Mouse (Mus musculus): Measurements from ENCODE around the gene Klf13. TPM values are rescaled to one million over a fixed set of nuclear protein-coding genes. Genes with fewer than 3 reads are reported as not detected.

Gene Klf13
- polyA plus RNA-seq, 1 experiment from 2014 or later: 24.9 TPM

DNA sequence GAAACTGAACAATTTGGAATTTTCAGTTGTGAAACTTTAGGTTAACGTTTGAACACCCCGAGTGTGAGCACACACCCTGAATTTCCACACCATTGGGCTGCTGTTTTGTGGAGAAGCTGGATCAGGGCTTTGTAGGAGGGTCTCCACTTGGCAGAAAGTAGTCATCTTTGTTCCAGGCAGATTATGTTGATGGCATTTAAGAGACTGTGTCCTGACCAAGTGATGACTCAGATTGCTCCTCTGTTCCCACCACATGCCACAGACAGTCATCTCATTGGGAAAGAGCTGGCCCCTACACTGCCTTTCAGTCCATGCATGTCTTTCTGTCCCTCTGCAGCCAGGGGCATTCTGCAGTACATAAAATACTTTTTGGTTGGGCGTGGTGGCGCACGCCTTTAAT, 1.6 kb upstream of the Klf13 start:
- no peaks in the 10 kb centered on the region for H3K36me3 ChIP-seq (ENCODE audit: control insufficient read depth, insufficient read depth, low read length)
- no peak overlapping the region for H3K4me3 ChIP-seq (replicated peaks; ENCODE audit: low read depth, low read length)
- peaks cover 14% of the 10 kb centered on the region for H3K4me1 ChIP-seq (ENCODE audit: control insufficient read depth, insufficient read depth, low read length)
- peak overlapping the region; percentile 92; the same call in 1 of the 2 replicates for H3K4me2 ChIP-seq (ENCODE audit: low read length)
- ATAC-seq (ENCODE audit: low FRiP score, low TSS enrichment) (no peak), DNase-seq (no peak)
- no peaks in the 10 kb centered on the region for H3K9me3 ChIP-seq (ENCODE audit: control insufficient read depth, low read length)
- no peak overlapping the region for H3K9ac ChIP-seq (replicated peaks; ENCODE audit: low read length)
- WGBS: 87% methylated on average over 5 of the region's 5 CpGs
- no peaks in the 10 kb centered on the region for H3K27me3 ChIP-seq (ENCODE audit: control insufficient read depth, insufficient read depth, low read length)
- no peak overlapping the region; the same call in 1 of the 2 replicates for H3K27ac ChIP-seq (replicated peaks; ENCODE audit: low read depth, low read length)

DNA sequence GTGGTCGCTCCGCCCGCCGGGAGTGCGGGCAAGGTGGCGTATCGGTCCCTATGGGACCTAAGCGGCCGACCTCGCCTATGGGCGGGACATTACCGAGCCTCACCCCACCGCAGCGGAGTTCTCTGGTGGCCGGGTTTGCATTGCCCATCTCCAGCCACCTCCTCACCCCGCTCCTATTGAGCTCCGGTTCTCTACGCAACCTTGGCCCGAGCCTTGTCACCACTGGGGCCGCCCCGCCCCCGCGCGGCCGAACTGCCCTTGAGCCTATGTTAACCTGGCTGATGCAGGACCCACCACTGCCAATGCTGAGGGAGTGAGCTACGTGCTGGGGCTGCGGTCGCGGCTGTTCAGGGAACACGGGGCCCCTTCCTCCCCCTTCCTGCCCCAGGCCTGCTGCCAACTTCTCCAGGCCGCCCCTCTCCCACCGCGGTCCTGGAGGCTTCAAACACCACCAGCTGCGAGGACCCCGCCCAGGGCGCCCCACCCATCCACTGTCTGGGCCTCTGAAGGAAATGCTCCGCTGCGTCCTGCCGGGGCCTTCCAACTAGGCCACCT, 759 bp upstream of the Klf13 start:
- under 1% methylated on average over 39 of the region's 39 CpGs for WGBS
- H3K36me3 ChIP-seq (ENCODE audit: control insufficient read depth, insufficient read depth, low read length): no peaks in the 10 kb centered on the region
- peak overlapping the region; percentile 97 for H3K4me3 ChIP-seq (replicated peaks; ENCODE audit: low read depth, low read length)
- peak overlapping the region; percentile 85 for H3K9ac ChIP-seq (replicated peaks; ENCODE audit: low read length)
- no peaks in the 10 kb centered on the region for H3K9me3 ChIP-seq (ENCODE audit: control insufficient read depth, low read length)
- H3K27ac ChIP-seq (replicated peaks; ENCODE audit: low read depth, low read length): peak overlapping the region; percentile 96
- DNase-seq: peak; percentile 77
- no peaks in the 10 kb centered on the region for H3K27me3 ChIP-seq (ENCODE audit: control insufficient read depth, insufficient read depth, low read length)
- peaks cover 21% of the 10 kb centered on the region for H3K4me1 ChIP-seq (ENCODE audit: control insufficient read depth, insufficient read depth, low read length)
- ATAC-seq (ENCODE audit: low FRiP score, low TSS enrichment): peak; percentile 46
- H3K4me2 ChIP-seq (ENCODE audit: low read length): peak overlapping the region; percentile 92

DNA sequence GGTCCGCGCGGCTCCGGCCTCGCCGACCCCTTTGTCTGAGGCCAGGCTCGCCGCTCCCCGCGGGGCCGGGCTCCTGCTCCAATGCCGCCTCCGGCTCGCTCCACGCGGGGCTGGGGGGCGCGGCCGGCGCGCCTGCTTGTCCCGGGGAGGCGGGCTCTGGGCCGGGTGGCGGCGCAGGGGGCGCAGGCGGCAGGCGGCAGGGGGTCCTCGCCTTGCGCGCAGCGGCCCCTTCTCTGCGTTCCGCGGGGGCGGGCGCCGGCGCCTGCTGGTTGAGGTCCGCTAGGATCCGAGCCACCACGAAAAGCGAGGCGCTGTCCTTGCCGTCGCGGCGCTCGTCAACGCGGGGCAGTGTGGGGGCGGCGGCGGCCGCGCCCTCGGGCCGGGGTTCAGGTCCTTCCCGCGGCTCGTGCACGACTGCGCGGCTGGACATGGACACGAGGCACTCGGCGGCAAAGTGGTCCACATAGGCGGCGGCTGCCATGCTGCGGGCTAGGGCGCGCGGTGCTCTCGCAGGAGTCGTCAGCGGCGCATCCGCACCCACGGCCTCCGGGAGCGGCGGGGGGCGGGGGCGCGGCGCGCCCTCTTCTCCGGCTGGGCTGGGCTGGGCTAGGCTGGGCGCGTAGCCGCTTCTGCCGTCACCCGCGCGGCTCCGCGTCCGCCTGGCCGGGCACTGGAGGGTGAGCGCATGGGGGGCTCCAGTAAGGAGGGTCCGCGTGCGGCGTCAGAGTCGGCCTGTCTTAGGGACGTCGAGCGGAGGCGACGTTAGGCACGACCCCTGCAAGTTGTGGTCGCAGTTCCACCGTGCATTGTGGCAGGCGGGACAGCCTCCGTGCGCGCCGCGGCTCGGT, 425 bp downstream of the Klf13 start:
- H3K27ac ChIP-seq (replicated peaks; ENCODE audit: low read depth, low read length): peak overlapping the region; percentile 96
- under 1% methylated on average over 107 of the region's 121 CpGs for WGBS
- peak overlapping the region; percentile 92 for H3K4me2 ChIP-seq (ENCODE audit: low read length)
- DNase-seq: peak; percentile 72
- H3K36me3 ChIP-seq (ENCODE audit: control insufficient read depth, insufficient read depth, low read length): no peaks in the 10 kb centered on the region
- no peaks in the 10 kb centered on the region for H3K9me3 ChIP-seq (ENCODE audit: control insufficient read depth, low read length)
- peak; percentile 65 for ATAC-seq (ENCODE audit: low FRiP score, low TSS enrichment)
- H3K9ac ChIP-seq (replicated peaks; ENCODE audit: low read length): peak overlapping the region; percentile 96
- peaks cover 22% of the 10 kb centered on the region for H3K4me1 ChIP-seq (ENCODE audit: control insufficient read depth, insufficient read depth, low read length)
- H3K27me3 ChIP-seq (ENCODE audit: control insufficient read depth, insufficient read depth, low read length): no peaks in the 10 kb centered on the region
- H3K4me3 ChIP-seq (replicated peaks; ENCODE audit: low read depth, low read length): peak overlapping the region; percentile 97

DNA sequence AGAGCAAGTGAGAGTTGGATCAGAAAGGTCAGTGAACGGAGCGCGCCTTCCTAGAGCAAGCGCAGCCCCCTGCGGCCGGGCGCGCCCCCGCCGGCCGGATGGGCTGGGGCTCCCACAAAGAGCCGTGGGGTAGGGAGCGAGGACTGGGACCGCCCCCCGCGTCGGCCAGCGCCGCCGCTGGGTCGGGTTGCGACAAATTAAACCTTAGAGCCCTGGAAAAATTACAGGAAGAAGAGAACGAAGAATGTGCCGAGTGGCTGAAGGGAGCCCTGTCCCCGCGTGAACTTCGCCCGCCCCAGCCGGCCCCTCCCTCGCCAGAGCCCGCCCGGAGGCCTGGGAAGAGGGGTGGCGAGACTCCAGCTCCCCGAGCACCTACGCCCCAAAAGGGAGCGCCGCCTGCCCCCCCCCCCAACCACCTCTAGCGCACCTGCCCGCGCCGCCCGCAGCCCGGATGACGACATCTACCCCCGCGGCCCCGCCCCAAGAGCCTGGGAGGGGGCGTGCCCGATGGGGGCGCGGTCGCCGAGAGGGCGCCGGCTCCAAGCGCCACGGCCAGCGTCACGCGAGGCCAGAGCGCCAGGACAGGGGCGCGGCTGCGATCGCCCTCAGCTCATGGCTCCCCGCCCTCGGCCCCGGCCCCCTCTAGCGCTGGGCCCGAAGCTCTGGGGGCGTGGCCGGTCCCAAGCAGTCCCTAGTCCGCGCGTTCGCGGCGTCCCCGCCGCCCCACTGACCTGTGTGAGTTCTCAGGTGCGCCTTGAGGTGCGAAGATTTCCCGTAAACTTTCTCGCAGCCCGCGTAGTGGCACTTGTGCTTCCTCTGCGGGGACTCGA, 1.3 kb downstream of the Klf13 start:
- Histone ChIP-seq H3K4me3 (replicated peaks; ENCODE audit: low read depth, low read length) (peak overlapping the region; percentile 97), H3K9me3 (ENCODE audit: control insufficient read depth, low read length) (no peaks in the 10 kb centered on the region), H3K36me3 (ENCODE audit: control insufficient read depth, insufficient read depth, low read length) (no peaks in the 10 kb centered on the region), H3K9ac (replicated peaks; ENCODE audit: low read length) (peak overlapping the region; percentile 96), H3K4me1 (ENCODE audit: control insufficient read depth, insufficient read depth, low read length) (peaks cover 22% of the 10 kb centered on the region), H3K27me3 (ENCODE audit: control insufficient read depth, insufficient read depth, low read length) (no peaks in the 10 kb centered on the region), H3K4me2 (ENCODE audit: low read length) (peak overlapping the region; percentile 92), H3K27ac (replicated peaks; ENCODE audit: low read depth, low read length) (peak overlapping the region; percentile 96)
- WGBS: under 1% methylated on average over 78 of the region's 88 CpGs
- ATAC-seq (ENCODE audit: low FRiP score, low TSS enrichment) (peak; percentile 8), DNase-seq (peak; percentile 83)

DNA sequence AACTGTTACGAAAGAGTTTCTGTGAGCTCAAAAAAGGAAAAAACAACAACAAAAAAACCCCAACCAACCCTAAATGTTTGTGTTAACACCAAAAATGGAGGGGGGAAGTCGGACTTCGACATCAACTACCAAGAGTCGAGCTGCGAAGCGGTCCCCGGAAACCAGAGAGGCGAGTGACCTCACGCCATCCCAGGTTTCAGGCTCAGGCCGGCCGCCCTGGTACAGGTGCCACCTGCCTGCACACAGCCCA, 1.8 kb downstream of the Klf13 start:
- Histone ChIP-seq H3K9me3 (ENCODE audit: control insufficient read depth, low read length) (no peaks in the 10 kb centered on the region), H3K4me2 (ENCODE audit: low read length) (peak overlapping the region; percentile 92), H3K4me1 (ENCODE audit: control insufficient read depth, insufficient read depth, low read length) (peaks cover 22% of the 10 kb centered on the region), H3K27me3 (ENCODE audit: control insufficient read depth, insufficient read depth, low read length) (no peaks in the 10 kb centered on the region), H3K9ac (replicated peaks; ENCODE audit: low read length) (peak overlapping the region; percentile 96), H3K4me3 (replicated peaks; ENCODE audit: low read depth, low read length) (peak overlapping the region; percentile 97), H3K27ac (replicated peaks; ENCODE audit: low read depth, low read length) (peak overlapping the region; percentile 96), H3K36me3 (ENCODE audit: control insufficient read depth, insufficient read depth, low read length) (no peaks in the 10 kb centered on the region)
- ATAC-seq (ENCODE audit: low FRiP score, low TSS enrichment): no peak
- WGBS: under 1% methylated on average over 11 of the region's 11 CpGs
- DNase-seq: no peak

DNA sequence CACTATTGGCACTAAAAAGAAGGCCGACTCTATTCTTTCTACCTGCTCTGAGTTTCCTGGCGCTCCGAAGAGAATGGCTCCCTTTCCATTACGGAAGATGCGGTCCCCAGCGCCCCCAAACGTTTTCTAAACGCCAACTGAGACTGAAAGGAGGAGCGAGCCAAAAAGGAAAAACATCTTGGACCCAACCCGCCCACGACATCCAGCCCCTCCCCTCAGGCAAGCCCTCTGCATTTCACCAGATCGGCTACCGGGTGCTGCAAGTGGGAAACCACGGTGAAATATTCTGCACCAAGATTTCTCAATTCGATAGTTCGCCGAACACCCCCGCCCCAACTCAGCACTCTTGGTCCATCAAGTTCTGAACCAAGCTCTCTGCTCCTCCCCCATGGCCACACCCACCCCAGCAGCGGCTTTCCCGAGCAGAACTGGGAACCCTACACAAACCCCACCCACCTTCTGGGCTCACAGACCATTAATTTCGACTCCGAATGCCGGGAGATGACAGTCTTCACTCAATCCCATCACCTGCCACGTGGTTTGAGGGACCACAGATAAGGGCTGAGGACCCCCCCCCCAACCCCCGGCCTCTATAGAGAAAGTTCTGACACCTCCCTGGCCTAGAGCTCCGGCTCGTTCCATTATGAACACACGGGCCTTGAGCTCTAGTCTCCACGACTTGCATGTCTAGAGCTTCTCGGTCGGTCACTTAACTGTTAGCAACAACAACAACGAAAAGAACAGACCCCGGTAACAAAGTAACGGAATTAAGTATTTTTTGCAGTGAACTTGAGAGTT, 2.3 kb downstream of the Klf13 start:
- H3K4me1 ChIP-seq (ENCODE audit: control insufficient read depth, insufficient read depth, low read length): peaks cover 22% of the 10 kb centered on the region
- peak overlapping the region; percentile 92 for H3K4me2 ChIP-seq (ENCODE audit: low read length)
- H3K9me3 ChIP-seq (ENCODE audit: control insufficient read depth, low read length): no peaks in the 10 kb centered on the region
- peak; percentile 72 for DNase-seq
- under 1% methylated on average over 34 of the region's 34 CpGs for WGBS
- H3K9ac ChIP-seq (replicated peaks; ENCODE audit: low read length): peak overlapping the region; percentile 96
- no peaks in the 10 kb centered on the region for H3K27me3 ChIP-seq (ENCODE audit: control insufficient read depth, insufficient read depth, low read length)
- H3K4me3 ChIP-seq (replicated peaks; ENCODE audit: low read depth, low read length): peak overlapping the region; percentile 97
- no peaks in the 10 kb centered on the region for H3K36me3 ChIP-seq (ENCODE audit: control insufficient read depth, insufficient read depth, low read length)
- no peak for ATAC-seq (ENCODE audit: low FRiP score, low TSS enrichment)
- peak overlapping the region; percentile 96 for H3K27ac ChIP-seq (replicated peaks; ENCODE audit: low read depth, low read length)

DNA sequence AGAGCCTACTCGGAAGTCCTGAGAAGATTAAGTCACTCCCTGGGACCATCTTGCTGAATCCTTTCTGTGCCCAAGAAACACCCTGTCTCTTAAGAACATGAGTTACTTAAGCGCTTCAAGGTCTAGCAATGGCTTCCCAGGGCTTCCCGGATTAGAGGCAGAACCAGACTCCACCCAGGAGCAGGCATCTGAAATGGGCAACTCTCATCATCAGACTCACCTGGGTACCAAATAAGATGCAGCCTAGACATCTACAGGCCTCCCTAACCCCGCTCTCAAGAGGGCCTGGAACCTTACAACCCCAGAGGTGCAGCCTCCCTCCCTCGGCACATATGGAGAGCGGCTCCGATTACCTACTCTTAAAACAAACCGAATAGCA, 2.9 kb downstream of the Klf13 start:
- WGBS: 14% methylated on average over 8 of the region's 8 CpGs
- no peak for DNase-seq

DNA sequence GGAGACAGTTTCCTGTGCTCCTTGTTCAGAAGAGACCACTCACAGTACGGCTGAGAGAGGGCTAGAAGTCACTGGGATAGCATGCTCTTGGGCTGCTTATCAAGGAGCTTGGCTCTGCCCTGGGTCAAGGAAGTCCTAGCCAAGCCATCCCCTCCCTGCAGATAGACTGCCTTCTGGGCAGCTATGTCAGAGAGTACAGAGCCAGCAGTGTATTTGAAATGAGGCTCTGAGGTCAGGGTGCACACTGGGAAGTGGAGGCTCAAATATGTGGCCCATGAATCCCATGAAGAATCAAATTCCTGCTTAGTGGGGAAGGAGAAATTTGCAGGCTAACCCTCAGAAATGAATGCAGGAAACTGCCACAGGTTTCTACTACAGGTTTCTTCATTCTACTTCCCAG, 4.2 kb downstream of the Klf13 start:
- H3K4me1 ChIP-seq (ENCODE audit: control insufficient read depth, insufficient read depth, low read length): peaks cover 17% of the 10 kb centered on the region
- H3K4me3 ChIP-seq (replicated peaks; ENCODE audit: low read depth, low read length): no peak overlapping the region
- DNase-seq (no peak), ATAC-seq (ENCODE audit: low FRiP score, low TSS enrichment) (no peak)
- H3K36me3 ChIP-seq (ENCODE audit: control insufficient read depth, insufficient read depth, low read length): no peaks in the 10 kb centered on the region
- no peak overlapping the region for H3K9ac ChIP-seq (replicated peaks; ENCODE audit: low read length)
- no peak overlapping the region for H3K27ac ChIP-seq (replicated peaks; ENCODE audit: low read depth, low read length)
- no peaks in the 10 kb centered on the region for H3K9me3 ChIP-seq (ENCODE audit: control insufficient read depth, low read length)
- WGBS: 63% methylated on average over 1 of the region's 1 CpGs
- H3K4me2 ChIP-seq (ENCODE audit: low read length): peak overlapping the region; percentile 92
- H3K27me3 ChIP-seq (ENCODE audit: control insufficient read depth, insufficient read depth, low read length): no peaks in the 10 kb centered on the region

More for the DNA sequence above, 2.9 kb downstream of the Klf13 start:
- Histone ChIP-seq H3K36me3 (ENCODE audit: control insufficient read depth, insufficient read depth, low read length) (no peaks in the 10 kb centered on the region), H3K4me3 (replicated peaks; ENCODE audit: low read depth, low read length) (peak overlapping the region; percentile 97), H3K4me2 (ENCODE audit: low read length) (peak overlapping the region; percentile 92), H3K27ac (replicated peaks; ENCODE audit: low read depth, low read length) (no peak overlapping the region), H3K9me3 (ENCODE audit: control insufficient read depth, low read length) (no peaks in the 10 kb centered on the region), H3K27me3 (ENCODE audit: control insufficient read depth, insufficient read depth, low read length) (no peaks in the 10 kb centered on the region), H3K9ac (replicated peaks; ENCODE audit: low read length) (peak overlapping the region; percentile 96; the same call in 1 of the 2 replicates), H3K4me1 (ENCODE audit: control insufficient read depth, insufficient read depth, low read length) (peaks cover 22% of the 10 kb centered on the region)
- no peak for ATAC-seq (ENCODE audit: low FRiP score, low TSS enrichment)
